Mouse (Mus musculus) forebrain, embryonic 10.5 days (tissue): Measurements from ENCODE around the gene Phf11d. TPM values are rescaled to one million over a fixed set of nuclear protein-coding genes. Genes with fewer than 3 reads are reported as not detected.
"Not testable (repeated sequence)": the region's sequence is repeated elsewhere in the genome, so short reads cannot be mapped to it uniquely, and the experiment has no call there.

Experiments
- DNase-seq: peaks from one replicate; pipeline ENCODE4 v3.0.0-alpha.2; 2017; ENCODE audit warnings: low spot score; ENCODE audit errors: extremely low spot score
- H3K27ac ChIP-seq: fragments of 300-500 bp; sonication (generic); 2 replicates; pipeline ENCODE4 v1.5.1; 2016; ENCODE audit warnings: mild to moderate bottlenecking
- H3K27me3 ChIP-seq: fragments of 300-500 bp; sonication (generic); 2 replicates; pipeline ENCODE4 v1.6.1; 2016; ENCODE audit warnings: mild to moderate bottlenecking; ENCODE audit not compliant: poor library complexity, severe bottlenecking
- H3K36me3 ChIP-seq: fragments of 300-500 bp; sonication (generic); replicated peaks from 2 replicates; pipeline ENCODE4 v1.6.1; 2016; ENCODE audit warnings: mild to moderate bottlenecking, moderate library complexity
- H3K4me1 ChIP-seq: fragments of 300-500 bp; sonication (generic); 2 replicates; pipeline ENCODE4 v1.6.1; 2016
- H3K4me3 ChIP-seq: fragments of 300-500 bp; sonication (generic); 2 replicates; pipeline ENCODE4 v1.5.1; 2016; ENCODE audit warnings: mild to moderate bottlenecking, moderate library complexity
- H3K9me3 ChIP-seq: fragments of 300-500 bp; sonication (generic); 2 replicates; pipeline ENCODE4 v1.6.1; 2016; ENCODE audit warnings: mild to moderate bottlenecking, moderate library complexity
- WGBS: fragments of 180-500 bp; shearing (Covaris S2); methylation state at CpG from one replicate; pipeline ENCODE4 v1.1.7; 2016; 5-methylcytosine and 5-hydroxymethylcytosine counted together
- polyA plus RNA-seq: library from polyadenylated mRNA; unstranded; fragments of >200 nt; fragmentation: Nextera tagmentation; extraction: Ambion mirVana; gene quantifications from 2 replicates; pipeline ENCODE4 v1.2.1, GENCODE M21; 2016

Phf11d gene
- polyA plus RNA-seq, 1 experiment from 2014 or later: 0.22 TPM

- H3K36me3 ChIP-seq, H3K27me3 ChIP-seq, H3K4me1 ChIP-seq, H3K9me3 ChIP-seq, DNase-seq, H3K27ac ChIP-seq, H3K4me3 ChIP-seq: not testable (repeated sequence)
- 97% methylated on average over 3 of the region's 3 CpGs for WGBS
Observed at GRCm38 (mm10) chr14:59319036-59319435, 46.2 kb downstream of the Phf11d start.

Other genes starting within 250 kb of the Phf11d start
- not detected in 2 replicates for gene 1700129C05Rik, start 222.6 kb downstream of the Phf11d start, polyA plus RNA-seq
- not detected in 2 replicates for gene Gm5142, start 186.7 kb downstream of the Phf11d start, polyA plus RNA-seq
- 121 and 127 TPM in 2 replicates for gene Rcbtb1, start 164.3 kb downstream of the Phf11d start, polyA plus RNA-seq
- not detected in 2 replicates for gene Gm6904, start 105.3 kb downstream of the Phf11d start, polyA plus RNA-seq
- not detected in 2 replicates for gene Phf11a, start 67.9 kb downstream of the Phf11d start, polyA plus RNA-seq
- 0.21 and 0.26 TPM in 2 replicates for gene Phf11b, start 24.1 kb downstream of the Phf11d start, polyA plus RNA-seq
- gene Phf11c, start 29.9 kb upstream of the Phf11d start, polyA plus RNA-seq: 0.51 and 0.79 TPM in 2 replicates
- gene Setdb2, start 75.4 kb upstream of the Phf11d start, polyA plus RNA-seq: 11.8 and 13.7 TPM in 2 replicates
- 44.5 and 46.0 TPM in 2 replicates for gene Cab39l, start 75.5 kb upstream of the Phf11d start, polyA plus RNA-seq
- gene Cdadc1, start 232.5 kb upstream of the Phf11d start, polyA plus RNA-seq: 23.5 and 26.6 TPM in 2 replicates